Mouse (Mus musculus): ENCODE results near the gene Wwtr1. TPM values are rescaled to one million over a fixed set of nuclear protein-coding genes. Genes with fewer than 3 reads are reported as not detected.

Gene Wwtr1
- polyA plus RNA-seq, 1 experiment from 2014 or later, result 15.5 TPM

DNA sequence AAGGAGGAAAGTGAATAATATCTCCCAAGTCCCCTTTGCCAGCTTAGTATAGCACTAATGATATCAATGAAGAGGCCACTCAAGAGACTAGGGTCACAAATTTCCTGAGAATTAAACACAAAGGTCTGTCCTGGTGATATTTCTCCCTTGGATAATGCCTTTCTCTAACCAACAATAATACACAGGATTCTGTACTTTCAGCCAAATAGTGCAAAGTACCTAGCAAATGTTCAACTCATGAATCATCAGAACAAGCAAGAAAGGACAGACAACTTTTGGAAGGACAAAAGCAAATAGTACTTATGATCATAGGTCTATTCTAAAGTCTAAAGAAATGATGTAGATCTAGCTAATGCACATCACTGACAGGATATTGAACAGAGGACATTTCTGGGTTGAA, 19.8 kb upstream of the Wwtr1 start:
- no peaks in the 10 kb centered on the region for H3K9me3 ChIP-seq (replicated peaks; ENCODE audit: control insufficient read depth, low read length)
- no peaks in the 10 kb centered on the region for H3K27me3 ChIP-seq (ENCODE audit: control insufficient read depth, insufficient read depth, low read length)
- no peak overlapping the region for H3K27ac ChIP-seq (ENCODE audit: low read length)
- 0 out of 2 replicates have a peak, but pooled peaks cover 3% of the 10 kb centered on the region for H3K4me1 ChIP-seq (ENCODE audit: control insufficient read depth, insufficient read depth, low read length)
- no peak for ATAC-seq (ENCODE audit: insufficient read depth, low FRiP score)
- H3K4me2 ChIP-seq (ENCODE audit: low read depth, low read length), result no peak overlapping the region
- no peaks in the 10 kb centered on the region for H3K36me3 ChIP-seq (ENCODE audit: control insufficient read depth, insufficient read depth, low read length)
- H3K9ac ChIP-seq (ENCODE audit: low read length), result no peak overlapping the region
- no peak overlapping the region for H3K4me3 ChIP-seq (replicated peaks; ENCODE audit: low read length)

DNA sequence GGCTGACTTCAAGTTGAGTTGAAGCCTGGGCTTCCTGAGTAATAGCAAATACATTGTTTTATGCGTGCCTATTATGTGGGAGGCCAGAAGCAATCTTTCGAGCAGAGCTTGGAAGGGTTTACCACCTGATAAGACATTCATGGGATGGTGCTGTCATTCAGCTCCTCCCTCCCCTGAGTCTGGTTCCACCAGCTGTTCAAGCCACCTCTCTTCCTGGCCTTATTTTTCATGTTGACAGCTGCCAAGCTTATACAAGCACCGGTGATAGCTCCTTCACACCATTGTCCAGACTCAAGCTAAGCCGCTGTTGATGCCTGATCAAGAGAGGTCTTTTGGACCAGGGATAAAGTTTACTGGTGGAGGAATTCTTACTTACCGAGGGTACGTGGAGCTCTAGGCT, 10.3 kb upstream of the Wwtr1 start:
- no peaks in the 10 kb centered on the region for H3K36me3 ChIP-seq (ENCODE audit: control insufficient read depth, insufficient read depth, low read length)
- no peak overlapping the region for H3K4me2 ChIP-seq (ENCODE audit: low read depth, low read length)
- ATAC-seq (ENCODE audit: insufficient read depth, low FRiP score), result no peak
- no peak overlapping the region for H3K9ac ChIP-seq (ENCODE audit: low read length)
- H3K4me1 ChIP-seq (ENCODE audit: control insufficient read depth, insufficient read depth, low read length), result no peaks in the 10 kb centered on the region
- no peak overlapping the region for H3K27ac ChIP-seq (ENCODE audit: low read length)
- H3K27me3 ChIP-seq (ENCODE audit: control insufficient read depth, insufficient read depth, low read length), result no peaks in the 10 kb centered on the region
- no peaks in the 10 kb centered on the region for H3K9me3 ChIP-seq (replicated peaks; ENCODE audit: control insufficient read depth, low read length)
- WGBS, result 64% methylated on average over 6 of the region's 6 CpGs
- H3K4me3 ChIP-seq (replicated peaks; ENCODE audit: low read length), result no peak overlapping the region

DNA sequence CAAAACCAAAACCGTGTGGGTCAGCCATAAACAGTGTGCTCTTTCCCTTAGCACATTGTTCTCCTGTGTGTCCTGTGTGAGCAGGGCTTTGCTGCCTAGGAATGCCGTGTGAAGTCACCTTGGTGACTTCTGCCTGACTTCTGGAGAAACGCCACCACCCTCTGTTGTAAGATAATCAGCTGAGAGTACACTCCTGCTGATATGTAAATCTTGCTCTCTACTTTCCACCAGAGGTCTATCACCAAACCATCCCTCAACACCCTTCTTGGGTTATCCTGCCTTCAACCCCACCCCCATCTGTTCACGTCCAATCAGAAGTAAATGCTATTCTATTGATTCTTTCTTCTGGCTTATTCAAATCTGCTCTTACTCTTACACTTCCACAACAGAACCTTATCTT, 7.8 kb upstream of the Wwtr1 start:
- Histone ChIP-seq H3K9ac (ENCODE audit: low read length) (no peak overlapping the region), H3K4me2 (ENCODE audit: low read depth, low read length) (no peak overlapping the region), H3K9me3 (replicated peaks; ENCODE audit: control insufficient read depth, low read length) (no peaks in the 10 kb centered on the region), H3K4me3 (replicated peaks; ENCODE audit: low read length) (no peak overlapping the region), H3K27ac (ENCODE audit: low read length) (no peak overlapping the region), H3K4me1 (ENCODE audit: control insufficient read depth, insufficient read depth, low read length) (no peaks in the 10 kb centered on the region), H3K27me3 (ENCODE audit: control insufficient read depth, insufficient read depth, low read length) (no peaks in the 10 kb centered on the region), H3K36me3 (ENCODE audit: control insufficient read depth, insufficient read depth, low read length) (no peaks in the 10 kb centered on the region)
- WGBS, result 51% methylated on average over 4 of the region's 4 CpGs
- no peak for ATAC-seq (ENCODE audit: insufficient read depth, low FRiP score)

DNA sequence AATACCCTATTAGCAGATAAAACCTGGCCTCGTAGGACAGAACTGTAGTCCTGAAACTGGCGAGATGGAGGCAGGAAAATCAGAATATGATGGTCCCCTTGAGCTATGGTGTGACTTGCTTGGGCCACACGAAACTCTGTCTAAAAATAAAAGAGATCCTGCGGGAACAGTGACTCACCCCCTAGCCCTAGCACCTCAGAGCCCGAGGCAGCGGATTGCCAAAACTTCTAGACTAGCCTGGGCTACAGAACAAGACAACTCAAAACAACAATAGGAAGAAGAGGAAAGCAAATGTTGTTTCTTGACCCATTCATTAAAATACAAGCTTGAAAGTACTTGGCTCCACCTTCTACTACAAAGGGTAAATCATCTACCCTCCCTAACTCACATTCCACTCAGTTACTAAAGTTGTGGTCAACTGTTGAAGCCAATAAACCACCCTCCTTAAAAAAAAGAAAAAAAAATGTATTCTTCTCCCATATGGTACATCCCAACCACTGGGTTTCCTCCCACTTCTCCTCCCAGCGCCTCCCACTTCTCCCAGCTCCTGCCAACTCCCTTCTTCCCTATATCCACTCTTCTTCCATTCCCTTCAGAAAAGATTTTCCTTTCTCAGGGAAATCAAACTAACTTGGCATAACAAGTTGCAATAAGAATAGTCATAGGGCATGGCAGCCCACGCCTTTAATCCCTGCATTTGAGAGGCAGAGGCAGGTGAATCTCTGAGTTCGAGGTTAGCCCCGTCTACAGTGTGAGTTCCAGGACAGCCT, 4.9 kb upstream of the Wwtr1 start:
- ATAC-seq (ENCODE audit: insufficient read depth, low FRiP score), result no peak
- Histone ChIP-seq H3K27ac (ENCODE audit: low read length) (no peak overlapping the region), H3K4me2 (ENCODE audit: low read depth, low read length) (no peak overlapping the region), H3K36me3 (ENCODE audit: control insufficient read depth, insufficient read depth, low read length) (no peaks in the 10 kb centered on the region), H3K4me3 (replicated peaks; ENCODE audit: low read length) (no peak overlapping the region), H3K27me3 (ENCODE audit: control insufficient read depth, insufficient read depth, low read length) (no peaks in the 10 kb centered on the region), H3K9me3 (replicated peaks; ENCODE audit: control insufficient read depth, low read length) (no peaks in the 10 kb centered on the region), H3K4me1 (ENCODE audit: control insufficient read depth, insufficient read depth, low read length) (0 out of 2 replicates have a peak, but pooled peaks cover 4% of the 10 kb centered on the region), H3K9ac (ENCODE audit: low read length) (no peak overlapping the region)
- 89% methylated on average over 10 of the region's 10 CpGs for WGBS

DNA sequence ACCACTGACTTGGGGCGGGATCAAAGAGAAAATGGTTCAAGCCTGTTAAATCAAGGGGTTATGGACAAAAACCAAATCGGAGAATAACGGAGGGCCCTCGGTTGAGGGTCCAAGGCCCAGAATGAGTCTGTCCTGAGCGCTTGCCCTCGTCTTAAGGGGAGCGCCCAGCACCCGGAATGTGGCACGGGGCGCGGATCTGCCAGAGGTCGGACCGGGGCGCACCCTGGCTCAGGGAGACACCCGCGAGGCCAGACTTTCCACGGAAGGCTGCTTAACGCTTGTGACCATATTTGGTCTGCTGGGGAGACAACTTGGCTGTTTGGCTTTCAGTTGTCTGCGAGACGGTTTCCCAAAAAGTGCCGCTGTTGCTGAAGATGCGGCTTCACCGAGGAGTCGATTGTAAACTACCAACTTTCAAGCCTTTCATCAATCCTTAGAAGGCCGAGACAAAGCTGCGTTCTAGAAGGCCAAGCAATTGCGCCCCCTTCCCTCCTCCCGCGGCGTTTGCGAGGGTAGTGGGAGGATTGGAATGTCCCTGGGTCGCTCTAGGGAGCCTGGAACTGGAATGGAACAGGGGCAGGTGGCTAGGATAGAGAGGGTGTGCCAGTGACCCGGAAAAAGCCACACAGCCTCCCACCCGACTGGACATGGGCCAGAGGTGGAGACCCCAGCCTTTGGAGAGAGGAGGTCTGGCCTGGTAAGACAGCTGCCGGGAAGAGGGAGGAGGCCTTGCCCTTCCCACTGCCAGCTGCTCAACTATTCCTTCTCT, 530 bp upstream of the Wwtr1 start:
- Histone ChIP-seq H3K9ac (ENCODE audit: low read length) (peak overlapping the region; percentile 89), H3K4me2 (ENCODE audit: low read depth, low read length) (peak overlapping the region; percentile 66), H3K27ac (ENCODE audit: low read length) (peak overlapping the region; percentile 95), H3K36me3 (ENCODE audit: control insufficient read depth, insufficient read depth, low read length) (no peaks in the 10 kb centered on the region), H3K27me3 (ENCODE audit: control insufficient read depth, insufficient read depth, low read length) (no peaks in the 10 kb centered on the region), H3K4me1 (ENCODE audit: control insufficient read depth, insufficient read depth, low read length) (peaks cover 10% of the 10 kb centered on the region), H3K4me3 (replicated peaks; ENCODE audit: low read length) (peak overlapping the region; percentile 86), H3K9me3 (replicated peaks; ENCODE audit: control insufficient read depth, low read length) (no peaks in the 10 kb centered on the region)
- WGBS, result under 1% methylated on average over 34 of the region's 35 CpGs
- ATAC-seq (ENCODE audit: insufficient read depth, low FRiP score), result peak; percentile 66

DNA sequence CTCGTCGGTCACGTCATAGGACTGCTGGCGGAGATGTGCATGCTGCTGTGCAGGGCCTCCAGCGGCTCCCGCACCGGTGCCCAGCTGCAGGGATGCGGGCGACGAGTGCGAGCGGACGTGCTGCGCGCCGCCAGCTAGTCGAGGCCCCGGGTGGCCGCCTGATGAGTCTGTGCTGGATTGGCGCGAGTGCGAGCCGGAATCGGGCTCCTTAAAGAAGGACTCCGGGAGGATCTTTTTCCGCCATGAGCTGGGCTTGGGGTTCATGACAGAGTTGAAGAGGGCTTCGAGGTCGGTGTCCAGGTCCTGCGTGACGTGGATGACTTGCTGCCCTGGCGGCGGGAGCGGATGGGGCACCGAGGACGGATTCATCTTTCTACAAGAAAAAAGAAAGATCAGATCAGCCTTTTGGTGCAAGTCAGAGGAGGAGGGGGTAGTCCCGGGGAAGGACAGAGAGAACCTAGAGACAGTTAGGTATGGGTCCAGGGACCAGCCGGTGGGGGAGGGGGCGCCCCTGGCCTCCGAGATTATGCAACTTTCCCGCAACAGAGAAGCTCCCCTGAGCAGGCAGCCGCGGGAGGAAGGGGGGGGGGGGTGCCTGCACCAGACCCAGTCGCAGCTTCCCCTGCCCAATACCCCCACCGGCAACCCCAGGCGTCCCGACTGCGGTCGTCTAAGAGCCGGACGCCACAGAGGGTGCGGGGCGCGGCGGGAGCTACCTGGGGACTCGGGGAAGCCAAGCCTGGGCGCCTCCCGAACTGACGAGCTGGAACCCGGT, 638 bp downstream of the Wwtr1 start:
- Histone ChIP-seq H3K9ac (ENCODE audit: low read length) (peak overlapping the region; percentile 89), H3K4me3 (replicated peaks; ENCODE audit: low read length) (peak overlapping the region; percentile 86), H3K4me1 (ENCODE audit: control insufficient read depth, insufficient read depth, low read length) (peaks cover 10% of the 10 kb centered on the region), H3K27me3 (ENCODE audit: control insufficient read depth, insufficient read depth, low read length) (no peaks in the 10 kb centered on the region), H3K27ac (ENCODE audit: low read length) (peak overlapping the region; percentile 95), H3K9me3 (replicated peaks; ENCODE audit: control insufficient read depth, low read length) (no peaks in the 10 kb centered on the region), H3K4me2 (ENCODE audit: low read depth, low read length) (peak overlapping the region; percentile 66), H3K36me3 (ENCODE audit: control insufficient read depth, insufficient read depth, low read length) (peaks cover 6% of the 10 kb centered on the region; the same call in 1 of the 2 replicates)
- peak; percentile 29 for ATAC-seq (ENCODE audit: insufficient read depth, low FRiP score)
- WGBS, result under 1% methylated on average over 58 of the region's 59 CpGs

DNA sequence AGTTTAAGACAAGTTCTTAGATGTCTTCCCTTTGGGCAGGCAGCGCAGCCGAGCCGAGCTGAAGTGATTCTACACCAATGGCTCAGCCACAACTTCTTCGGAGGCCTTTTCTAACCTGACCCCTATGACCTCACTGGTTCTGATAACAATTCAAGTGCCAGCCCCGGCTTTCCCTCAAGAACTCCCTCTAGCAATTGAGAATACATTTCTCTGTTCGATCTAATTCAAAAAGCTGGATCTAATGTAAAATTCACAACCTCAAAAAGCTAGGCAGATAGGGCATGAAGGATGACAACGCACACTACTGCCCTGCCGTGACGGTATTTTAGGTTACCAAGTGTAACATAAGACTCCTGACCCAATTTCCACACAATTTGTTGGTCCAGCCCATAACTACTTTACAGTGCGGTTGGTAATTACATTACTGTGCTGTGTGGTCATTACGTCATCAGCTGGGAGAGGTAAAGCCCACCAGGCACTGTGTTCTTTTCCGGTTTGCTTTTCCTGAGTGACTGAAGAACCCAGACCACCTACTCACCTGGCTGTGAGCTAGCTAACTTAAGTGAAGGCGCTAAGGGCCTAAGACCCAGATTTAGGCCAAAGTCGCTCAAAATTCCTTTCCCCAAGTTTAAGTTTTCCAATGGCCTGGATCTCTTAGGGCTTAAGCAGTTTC, 1.7 kb downstream of the Wwtr1 start:
- Histone ChIP-seq H3K4me2 (ENCODE audit: low read depth, low read length) (peak overlapping the region; percentile 66), H3K9ac (ENCODE audit: low read length) (peak overlapping the region; percentile 89), H3K9me3 (replicated peaks; ENCODE audit: control insufficient read depth, low read length) (0 out of 2 replicates have a peak, but pooled peaks cover 6% of the 10 kb centered on the region), H3K36me3 (ENCODE audit: control insufficient read depth, insufficient read depth, low read length) (peaks cover 12% of the 10 kb centered on the region; the same call in 1 of the 2 replicates), H3K27me3 (ENCODE audit: control insufficient read depth, insufficient read depth, low read length) (no peaks in the 10 kb centered on the region), H3K4me3 (replicated peaks; ENCODE audit: low read length) (peak overlapping the region; percentile 86), H3K27ac (ENCODE audit: low read length) (peak overlapping the region; percentile 95; the same call in 1 of the 2 replicates), H3K4me1 (ENCODE audit: control insufficient read depth, insufficient read depth, low read length) (peaks cover 10% of the 10 kb centered on the region)
- no peak for ATAC-seq (ENCODE audit: insufficient read depth, low FRiP score)
- 42% methylated on average over 14 of the region's 14 CpGs for WGBS

DNA sequence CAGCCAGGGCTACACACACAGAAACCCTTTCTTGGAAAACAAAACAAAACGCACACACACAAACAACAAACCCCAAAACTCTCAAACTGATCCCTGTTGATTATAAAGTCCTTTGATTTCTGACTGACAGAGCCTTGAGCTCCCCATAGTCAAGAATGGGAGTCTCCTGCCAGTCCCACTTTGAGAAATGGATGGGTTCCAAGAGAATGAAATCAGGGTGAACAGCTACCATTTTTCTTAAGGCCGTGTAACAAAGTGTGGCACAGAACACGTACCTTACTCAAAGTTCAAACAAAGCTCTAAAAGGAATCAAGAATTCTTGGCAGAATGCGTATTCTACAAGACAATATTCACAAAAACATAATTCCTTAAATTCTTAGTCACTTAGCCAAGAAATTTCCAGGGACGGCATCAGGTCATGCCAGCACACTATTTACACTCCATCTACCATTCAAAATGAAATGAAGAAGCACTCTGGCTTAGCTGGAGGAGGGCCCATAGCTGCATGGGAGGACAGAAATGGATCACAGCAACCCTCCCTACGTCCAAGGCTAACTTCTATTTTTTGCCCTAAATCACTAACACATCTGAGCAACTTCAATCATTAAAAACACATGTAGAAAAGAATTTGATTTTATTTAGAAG, 3.3 kb downstream of the Wwtr1 start:
- WGBS, result 54% methylated on average over 6 of the region's 6 CpGs
- Histone ChIP-seq H3K36me3 (ENCODE audit: control insufficient read depth, insufficient read depth, low read length) (peaks cover 12% of the 10 kb centered on the region; the same call in 1 of the 2 replicates), H3K4me1 (ENCODE audit: control insufficient read depth, insufficient read depth, low read length) (peaks cover 10% of the 10 kb centered on the region), H3K9ac (ENCODE audit: low read length) (no peak overlapping the region), H3K27me3 (ENCODE audit: control insufficient read depth, insufficient read depth, low read length) (no peaks in the 10 kb centered on the region), H3K9me3 (replicated peaks; ENCODE audit: control insufficient read depth, low read length) (0 out of 2 replicates have a peak, but pooled peaks cover 6% of the 10 kb centered on the region), H3K4me3 (replicated peaks; ENCODE audit: low read length) (peak overlapping the region; percentile 7), H3K27ac (ENCODE audit: low read length) (no peak overlapping the region), H3K4me2 (ENCODE audit: low read depth, low read length) (peak overlapping the region; percentile 66)
- ATAC-seq (ENCODE audit: insufficient read depth, low FRiP score), result no peak

Data from stomach, embryonic 16.5 days (tissue).